Mouse (Mus musculus) 416B (cell line): ENCODE measurements at regions not wholly inside any gene's neighbourhood (a gene's known extent, or its start where the extent isn't known, plus 50 kb on each side); places are given as distances from the start of the nearest gene placed in this dataset.
A peak's percentile ranks its signal among the peaks of the same experiment; 100 is the strongest.

Experiments
- DNase-seq: peaks from one replicate; pipeline ENCODE4 v3.0.0; 2011; ENCODE audit warnings: low read depth

DNA sequence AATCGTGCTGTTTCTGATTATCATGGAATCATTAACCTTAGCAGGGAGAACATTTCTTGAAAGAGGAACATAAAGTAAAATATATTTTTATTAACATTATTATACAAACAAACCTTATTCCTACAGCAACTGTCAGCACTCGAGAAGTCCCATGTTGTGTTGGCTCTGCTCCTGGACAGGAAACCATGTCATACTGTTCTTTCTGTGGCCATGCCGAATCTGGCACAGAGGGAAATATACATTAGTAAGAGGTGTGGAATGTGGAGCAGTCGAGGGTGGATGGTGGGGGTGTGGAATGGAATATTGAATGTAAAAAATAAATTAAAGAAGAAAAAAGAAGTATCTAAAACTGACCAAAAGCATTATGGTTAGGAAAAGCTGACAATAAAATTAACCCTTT is 342.1 kb upstream of the Pmfbp1 start:
- no peak for DNase-seq

DNA sequence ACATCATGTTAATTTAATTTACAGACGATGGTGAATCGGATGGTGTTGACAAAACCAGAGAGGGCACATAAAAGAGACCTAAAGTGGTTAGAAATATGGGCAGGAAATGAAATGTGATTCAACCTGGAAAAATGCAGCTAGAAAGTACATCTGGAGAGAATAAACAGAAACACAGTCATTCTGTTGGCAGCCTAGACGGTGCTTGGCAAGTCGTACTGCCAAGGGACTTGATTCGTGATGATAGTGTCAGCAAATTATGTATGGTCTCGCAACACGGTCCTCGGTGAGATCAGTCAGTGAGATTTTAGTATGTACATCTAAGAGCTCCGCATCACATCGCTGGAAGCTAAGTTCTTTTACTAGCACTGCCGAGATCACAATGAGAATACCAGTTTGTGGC is 338.3 kb upstream of the Pmfbp1 start:
- DNase-seq: no peak

DNA sequence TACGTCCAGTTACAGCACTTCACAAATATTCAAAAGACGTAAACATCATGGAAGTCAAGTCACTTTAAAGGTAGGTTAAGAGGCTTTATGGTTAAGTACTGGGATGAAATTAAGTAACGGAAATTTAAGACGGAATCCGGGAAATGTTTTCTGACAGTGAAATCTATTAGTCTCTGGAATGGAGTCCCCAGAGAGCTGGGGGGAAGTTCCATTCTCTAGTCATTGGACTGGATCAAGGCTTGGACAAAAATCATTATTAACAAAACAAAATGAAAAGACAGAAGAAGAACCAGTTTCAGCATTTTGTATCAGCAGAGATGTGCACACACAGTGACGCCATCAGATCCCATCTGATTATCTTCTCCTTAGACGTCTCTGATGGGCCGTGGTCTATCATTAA is 337.8 kb upstream of the Pmfbp1 start:
- no peak for DNase-seq

DNA sequence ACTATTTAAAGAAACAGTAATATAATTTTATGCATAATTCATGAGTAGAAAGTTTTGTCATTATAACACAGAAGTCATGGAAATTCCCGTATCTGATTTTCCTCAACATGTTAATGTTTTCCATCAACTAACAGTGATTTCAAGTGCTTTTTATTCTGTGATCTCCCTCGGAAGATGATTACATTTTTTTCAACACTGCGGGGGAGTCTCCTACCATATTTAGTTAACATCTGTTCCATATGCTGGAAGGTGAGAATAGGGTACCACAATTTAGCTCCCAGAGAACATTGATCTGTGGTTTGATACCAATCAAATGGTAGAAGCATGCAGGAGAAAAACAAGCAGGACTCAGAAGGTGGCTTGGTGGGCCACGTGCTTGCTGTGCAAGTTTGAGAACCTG is 321.1 kb upstream of the Pmfbp1 start:
- DNase-seq: no peak

DNA sequence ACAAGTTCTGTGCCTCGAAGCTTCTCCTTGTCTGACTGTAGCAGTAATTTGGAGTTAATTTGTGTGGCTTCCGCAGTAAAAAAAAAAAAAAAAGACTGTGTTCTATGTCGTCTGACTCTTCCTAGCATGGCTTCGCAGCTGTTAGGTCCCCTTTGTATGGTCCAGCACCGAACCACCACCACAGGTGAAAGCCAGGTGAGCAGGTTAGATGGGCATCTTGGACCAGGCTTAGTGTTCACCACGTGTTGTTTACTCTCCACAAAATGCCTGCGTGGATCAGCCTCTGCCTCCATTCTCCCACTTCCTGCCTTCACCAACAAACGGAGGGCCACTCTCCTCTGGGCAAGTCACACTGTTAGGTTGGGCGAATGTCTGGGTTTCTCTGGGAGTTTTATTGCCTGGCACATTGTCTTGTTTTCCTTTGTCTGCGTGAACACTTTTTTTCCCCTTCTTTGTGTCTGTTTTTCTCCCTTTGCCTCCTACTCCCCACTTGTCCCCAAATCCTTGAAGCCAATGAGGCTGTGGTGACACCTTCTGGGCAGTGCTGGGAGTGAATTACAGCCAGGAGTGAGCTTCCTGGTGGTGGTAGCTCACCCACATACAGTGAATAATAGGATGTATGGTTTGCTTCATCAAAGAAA is 308.1 kb upstream of the Pmfbp1 start:
- DNase-seq: peak; percentile 2

DNA sequence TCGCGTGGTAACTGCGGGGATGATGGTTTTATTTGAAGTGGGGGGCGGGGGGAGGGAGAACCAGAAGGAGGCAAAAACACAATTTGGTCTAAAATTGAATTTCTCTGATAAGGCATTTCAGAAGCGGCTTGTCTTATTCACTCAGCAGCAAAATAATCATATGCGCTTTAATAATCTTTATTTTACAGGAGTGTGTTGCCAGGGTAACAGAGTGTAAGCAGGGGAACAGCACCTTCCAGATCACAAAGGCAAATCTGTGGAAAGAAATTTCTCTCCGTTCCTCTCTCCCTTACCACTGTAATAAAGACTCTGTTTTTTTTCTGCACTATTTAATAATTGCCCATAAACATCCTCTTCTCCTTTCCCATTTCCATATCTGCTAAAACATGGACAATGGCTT is 306.2 kb upstream of the Pmfbp1 start:
- no peak for DNase-seq

DNA sequence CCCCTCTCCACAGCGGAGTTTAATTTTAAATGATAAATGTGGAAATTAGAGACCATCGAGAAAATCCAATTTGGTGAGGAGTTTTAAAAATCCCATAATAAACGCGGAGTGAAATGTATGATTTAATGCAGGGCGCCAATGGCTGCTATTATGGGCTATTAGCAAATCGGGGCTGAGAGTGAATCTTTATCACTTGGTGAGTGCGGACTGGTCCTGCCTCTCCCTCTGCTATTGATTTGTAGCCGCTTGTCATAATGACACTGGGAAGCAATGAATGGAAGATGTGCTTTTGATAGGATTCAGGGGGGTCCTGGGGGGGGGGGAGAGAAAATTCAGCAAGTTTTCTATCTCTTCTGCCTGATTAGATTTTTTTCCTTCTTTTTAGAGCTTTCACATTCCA is 279.6 kb upstream of the Pmfbp1 start:
- DNase-seq: no peak

DNA sequence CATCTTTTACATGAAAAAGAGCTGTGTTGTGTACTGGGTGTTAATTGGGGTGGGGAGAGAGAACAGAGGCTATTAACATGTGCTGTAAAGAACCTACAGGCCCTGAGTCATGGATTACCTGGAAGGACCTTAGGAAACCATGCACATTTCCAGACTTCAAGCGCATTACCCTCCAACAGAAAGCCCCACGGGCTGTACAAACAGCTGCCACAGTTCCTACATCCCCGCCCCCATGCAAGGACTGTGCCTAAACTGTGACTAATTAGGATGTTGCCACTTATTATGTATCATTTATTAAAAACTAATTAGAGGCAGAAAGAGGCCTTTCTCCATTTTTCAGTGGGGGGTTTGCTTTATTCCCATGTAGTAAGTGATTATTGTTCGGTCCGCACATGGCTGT is 277.5 kb upstream of the Pmfbp1 start:
- DNase-seq: no peak

DNA sequence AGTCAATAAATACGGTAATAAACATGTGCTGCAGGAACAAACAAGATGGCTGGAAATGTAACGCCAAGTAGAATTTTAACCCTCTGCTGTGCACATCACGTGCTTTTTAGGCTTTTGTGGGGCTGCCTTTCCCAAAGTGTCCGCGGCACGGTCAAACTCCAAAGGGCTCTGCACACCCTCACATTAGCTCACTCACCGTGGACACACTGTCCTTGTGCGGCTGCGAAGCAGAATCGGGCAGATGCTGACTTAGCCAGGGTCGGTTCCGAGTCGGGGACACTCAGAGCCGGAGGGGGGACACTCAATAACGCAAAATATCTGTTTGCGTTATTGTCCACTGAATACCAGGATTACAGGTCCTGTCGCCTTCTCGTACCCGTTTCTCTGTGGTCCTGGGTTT is 276.5 kb upstream of the Pmfbp1 start:
- DNase-seq: no peak

DNA sequence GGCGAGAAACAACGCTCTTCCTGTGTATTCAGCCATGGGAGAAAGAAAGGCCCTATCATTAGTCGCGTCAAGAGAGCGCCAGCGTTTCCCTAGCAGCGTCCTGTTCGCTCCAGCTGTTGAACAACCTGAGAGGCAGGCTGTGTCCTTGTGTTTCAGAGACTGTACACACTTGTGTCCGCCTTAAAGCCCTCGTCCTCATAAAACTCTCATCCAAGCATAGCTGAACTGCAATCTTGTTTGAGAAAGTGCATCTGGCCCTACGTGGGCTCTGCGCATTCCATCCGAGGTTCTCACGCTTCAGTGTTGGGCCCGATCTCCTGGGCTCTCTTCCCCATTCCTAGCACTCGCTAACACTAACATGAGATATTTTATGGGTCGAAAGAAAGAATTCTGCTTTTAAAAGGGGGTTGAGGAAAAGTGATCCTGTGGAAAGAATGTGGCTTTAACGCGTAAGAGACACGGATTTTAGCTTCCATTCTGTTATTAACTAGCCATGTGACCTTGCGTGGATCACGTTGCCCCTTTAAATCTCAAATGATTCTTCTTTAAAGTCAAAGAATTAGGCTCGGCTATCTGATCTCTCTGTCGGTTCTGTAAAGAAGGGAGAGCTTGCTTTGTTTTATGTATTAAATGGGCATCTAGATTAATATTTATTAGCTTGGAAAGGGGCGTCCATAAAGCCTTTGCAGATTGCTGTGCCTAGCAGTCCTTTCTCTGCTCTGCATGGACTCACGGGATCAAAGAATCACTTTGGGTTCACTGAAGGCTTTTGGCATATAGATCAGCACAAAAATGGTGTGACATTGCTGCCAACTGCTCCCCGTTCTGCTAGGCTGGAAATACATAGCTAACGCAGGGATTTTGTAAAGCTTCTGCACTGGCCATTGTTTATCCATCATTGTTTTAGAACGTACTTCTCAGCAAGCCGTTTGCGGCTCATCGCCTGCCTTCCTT is 261.3 kb upstream of the Pmfbp1 start:
- DNase-seq: no peak

DNA sequence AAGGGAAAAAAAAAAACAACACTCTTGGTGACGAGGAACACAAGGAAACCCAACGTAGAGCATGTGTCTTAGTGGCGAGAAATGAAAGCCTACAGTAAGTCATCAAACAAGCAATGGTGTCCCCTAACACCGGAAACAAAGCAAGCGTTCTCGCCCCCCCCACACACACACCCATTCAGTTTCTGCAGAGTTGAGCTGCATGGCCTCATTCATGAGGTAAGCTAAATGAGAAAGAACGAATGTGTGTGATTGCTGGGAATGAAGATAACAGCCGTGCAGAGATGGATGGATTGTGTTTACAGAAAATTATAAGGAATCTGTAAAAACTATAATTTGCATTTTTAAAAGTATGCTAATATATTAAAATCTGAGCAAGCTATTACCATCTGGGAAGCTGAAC is 248.3 kb upstream of the Pmfbp1 start:
- no peak for DNase-seq

DNA sequence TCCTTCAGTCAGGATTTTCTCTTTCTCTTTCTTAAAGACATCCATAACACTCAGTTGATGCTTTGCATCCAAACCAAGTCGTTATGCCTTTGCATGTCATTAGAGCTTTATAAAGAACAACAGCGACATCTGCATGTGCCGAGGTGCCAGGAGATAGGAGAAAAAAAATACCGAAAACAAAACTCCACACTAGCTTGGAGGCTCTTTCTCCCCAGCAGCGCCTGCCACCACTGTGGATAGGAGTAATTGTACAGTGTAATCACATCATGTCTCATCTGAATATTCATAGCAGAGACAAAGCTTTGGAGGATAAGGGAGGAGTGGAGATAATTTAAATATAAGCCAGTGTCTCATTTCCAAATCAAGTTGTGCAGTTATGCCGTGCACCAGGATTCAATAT is 246.0 kb upstream of the Pmfbp1 start:
- DNase-seq: no peak

DNA sequence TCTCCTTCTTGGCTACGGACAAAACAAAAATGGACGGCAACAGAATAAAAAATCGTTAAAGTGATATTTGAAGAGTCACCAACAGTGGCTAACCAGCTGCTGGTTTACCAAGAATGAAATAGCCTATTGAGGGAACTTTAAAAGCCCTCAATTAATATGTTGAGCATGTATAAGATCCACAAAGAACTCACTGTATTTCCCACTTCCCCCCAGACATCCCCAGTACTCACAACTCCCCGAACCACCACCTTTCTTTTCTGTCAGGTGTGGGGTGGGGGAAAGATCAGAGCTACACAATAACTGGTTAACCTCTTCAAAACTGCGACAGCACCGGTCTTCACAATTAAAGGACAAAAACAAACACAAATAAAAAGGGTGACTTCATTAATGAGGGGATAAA is 245.5 kb upstream of the Pmfbp1 start:
- no peak for DNase-seq

DNA sequence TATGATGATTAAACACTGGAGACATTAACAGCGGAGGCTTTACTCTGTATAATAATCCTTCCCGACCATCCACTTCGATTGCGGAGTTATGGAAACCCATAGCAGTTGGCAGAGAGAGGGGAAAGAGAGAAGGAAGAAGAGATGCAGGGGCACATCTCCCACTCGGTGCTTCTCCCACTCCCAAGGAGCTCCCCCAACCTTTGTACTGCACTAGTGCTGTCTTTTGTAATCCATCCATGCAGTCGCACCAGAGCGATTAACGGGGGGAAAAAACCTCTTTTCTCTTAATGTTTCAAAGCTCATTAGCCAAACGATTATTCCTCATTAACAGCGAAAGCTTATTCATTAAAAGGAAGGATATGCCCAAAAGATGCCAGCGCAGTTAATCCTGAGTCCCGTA is 244.6 kb upstream of the Pmfbp1 start:
- no peak for DNase-seq

DNA sequence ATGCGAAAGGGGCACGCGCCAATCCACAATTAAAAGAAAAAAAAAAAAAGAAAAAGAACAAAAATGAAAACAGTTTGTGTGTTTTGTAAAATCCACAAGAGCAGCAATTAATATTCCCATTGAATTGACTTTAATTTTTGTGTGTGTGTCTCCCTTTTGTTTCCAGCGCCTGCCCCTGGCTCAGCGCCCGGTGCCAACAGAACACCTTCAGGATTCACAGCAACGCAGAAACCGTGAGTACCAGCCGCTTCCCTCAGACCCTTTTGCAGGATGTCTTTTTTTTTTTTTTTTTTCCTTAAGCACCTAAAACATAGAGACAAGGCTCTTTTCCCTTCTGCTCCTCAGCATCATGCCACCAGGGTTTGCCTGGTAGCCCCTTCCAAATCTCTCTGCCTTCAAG is 244.1 kb upstream of the Pmfbp1 start:
- DNase-seq: no peak

DNA sequence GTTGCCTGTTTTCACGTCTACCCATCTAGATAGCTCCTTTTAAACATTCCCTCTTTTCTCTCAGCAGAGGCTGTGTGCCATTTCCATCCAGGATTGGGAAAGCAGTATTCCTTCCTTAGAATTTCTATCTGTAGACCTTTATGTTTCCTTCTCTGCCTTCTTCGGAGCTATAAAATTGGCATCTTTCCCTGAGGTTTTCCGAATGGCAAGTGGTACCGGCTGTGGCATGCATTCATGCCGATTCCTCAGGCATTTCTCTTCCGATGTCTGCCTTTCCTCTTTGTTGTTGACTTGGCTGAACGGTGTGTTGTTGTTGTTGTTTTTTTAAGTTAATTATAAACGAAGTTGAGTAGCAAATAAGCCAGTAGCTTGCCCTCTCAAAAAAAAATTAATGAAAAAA is 243.3 kb upstream of the Pmfbp1 start:
- DNase-seq: no peak

DNA sequence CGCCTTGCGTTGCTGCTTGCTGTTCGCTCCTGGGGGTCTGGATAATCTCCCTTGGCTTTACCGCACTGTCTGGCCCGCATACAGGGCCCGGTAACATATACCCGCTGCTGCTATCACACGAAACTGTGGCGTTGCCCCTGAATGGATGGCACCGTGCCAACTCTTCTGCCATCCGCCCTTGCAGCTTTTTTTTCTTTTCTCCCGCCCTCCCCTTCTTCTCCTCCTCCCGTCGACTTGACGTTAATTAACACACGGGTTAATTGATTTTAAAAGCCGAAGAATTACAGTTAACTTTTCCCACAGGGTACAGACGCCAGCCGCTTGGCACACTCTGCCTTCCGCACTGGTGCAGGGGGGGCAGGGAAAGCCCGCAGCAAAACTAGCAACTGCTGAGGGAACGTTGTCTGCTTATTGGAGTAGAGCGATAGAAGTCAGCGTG is 242.4 kb upstream of the Pmfbp1 start:
- no peak for DNase-seq

DNA sequence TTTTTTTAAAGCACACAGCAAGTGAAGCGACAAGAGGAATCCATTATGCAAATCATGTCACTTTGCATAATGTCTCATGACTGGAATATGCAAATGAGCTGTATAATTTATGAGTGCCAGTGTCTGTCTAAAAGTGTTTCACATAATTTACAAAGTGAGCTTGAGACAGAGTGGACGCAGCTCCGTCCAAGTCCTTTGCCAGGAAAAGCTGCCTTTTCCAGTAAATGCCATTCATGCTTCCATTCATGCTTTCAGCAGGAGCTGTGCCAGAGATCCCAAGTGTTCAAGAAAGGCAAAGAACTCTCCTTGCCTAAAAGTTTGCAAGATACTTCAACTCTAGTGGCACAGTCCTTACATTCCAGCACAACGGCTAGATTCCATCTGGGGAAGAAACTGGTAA is 241.4 kb upstream of the Pmfbp1 start:
- DNase-seq: no peak

DNA sequence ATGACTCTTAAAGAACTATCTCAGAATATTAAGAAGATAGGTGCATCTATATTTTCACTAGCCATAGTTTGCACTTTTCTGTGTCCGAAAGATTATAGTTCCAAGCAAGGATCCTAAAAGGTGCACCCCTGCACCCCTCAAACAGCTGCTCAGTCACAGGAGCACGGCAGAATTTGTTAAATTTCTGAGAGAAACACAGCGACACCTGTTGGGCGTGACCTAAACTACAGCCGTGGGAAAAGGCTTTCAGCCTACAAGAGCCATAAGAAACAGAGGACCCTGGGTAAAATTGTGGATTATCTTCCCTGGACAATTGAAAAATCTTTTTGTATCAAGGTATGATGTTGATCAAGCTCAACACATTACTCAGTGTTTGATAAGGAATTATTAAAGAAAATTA is 214.7 kb upstream of the Pmfbp1 start:
- DNase-seq: peak; percentile 43

DNA sequence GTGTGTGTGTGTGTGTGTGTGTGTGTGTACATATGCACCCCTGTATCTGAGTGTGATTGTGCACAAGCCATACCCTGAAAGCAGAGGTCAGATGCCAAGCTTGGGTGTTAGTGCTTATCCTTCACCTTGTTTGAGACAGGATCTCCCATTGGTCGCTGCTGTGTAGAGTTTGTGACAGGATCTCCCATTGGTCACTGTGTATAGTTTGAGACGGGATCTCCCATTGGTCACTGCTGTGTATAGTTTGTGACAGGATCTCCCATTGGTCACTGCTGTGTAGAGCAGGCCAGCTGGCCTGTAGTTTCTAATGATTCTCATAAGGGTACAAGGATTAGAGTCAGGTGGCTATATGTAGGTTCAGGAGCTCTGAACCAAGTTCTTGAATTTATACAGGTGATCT is 213.3 kb upstream of the Pmfbp1 start:
- DNase-seq: peak; percentile 47

DNA sequence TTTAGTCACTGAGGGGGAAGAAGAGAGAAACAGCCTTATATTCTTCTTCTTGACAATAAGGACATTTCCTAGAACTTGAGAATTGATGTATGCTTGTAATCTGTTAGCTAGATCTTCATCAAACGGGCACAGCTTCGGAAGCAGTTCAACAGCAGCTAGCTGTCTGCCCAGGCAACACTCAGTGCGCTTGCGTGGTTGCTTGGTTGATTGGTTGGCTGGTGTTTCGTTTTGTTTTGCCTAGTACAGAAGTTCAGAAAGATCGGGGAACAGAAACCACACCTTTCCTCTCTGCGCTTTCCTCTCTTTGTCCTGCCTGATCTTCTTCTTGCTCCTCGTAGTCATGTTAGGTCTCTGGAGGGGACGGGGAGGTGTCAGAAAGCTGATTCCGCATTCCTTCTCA is 212.2 kb upstream of the Pmfbp1 start:
- no peak for DNase-seq

DNA sequence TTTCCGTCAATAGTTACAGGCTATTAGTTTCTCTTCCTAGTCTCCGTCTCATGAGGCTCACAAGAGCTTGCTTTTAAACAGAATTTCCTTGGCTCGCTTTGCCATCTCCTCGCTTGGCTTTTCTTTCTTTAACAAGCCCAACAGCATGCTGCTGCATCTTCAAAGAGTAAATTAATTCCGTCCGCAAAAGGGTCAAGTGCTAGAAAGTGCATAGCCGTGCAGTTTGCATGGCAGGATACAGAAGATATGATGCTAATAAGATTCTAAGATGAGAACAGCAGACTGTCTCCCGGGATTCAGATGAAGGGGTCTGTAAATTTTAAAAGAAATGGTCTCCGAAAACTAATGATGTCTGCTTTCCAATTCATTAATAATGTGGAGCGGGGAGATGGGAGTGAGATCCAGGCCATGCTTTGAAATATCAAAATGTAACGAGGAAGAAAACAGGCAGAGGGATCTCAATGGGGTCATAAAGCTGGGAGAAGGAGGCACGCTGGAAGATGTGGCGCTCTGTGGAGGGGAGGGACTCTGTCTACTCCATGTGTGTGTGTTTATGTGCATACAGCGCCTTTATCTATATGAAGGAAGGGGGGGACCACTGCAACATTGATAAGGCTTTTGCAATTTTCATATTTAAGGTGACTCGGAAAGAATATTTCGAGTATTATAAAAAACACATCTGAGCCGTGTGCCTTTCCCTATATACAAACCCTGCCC is 183.0 kb upstream of the Pmfbp1 start:
- DNase-seq: no peak
